Mouse (Mus musculus) bone marrow macrophage, adult 2 months (primary cell): ENCODE measurements around the gene Fam241a.

Experiments
- CTCF ChIP-seq: IDR thresholded peaks from 2 replicates; pipeline ENCODE4 v1.5.1; 2012; ENCODE audit warnings: low read depth, mild to moderate bottlenecking, low read length, moderate library complexity
- POLR2A ChIP-seq: IDR thresholded peaks from 2 replicates; pipeline ENCODE4 v1.6.1; 2012; ENCODE audit warnings: mild to moderate bottlenecking, low read depth, low read length, borderline replicate concordance

GRCm38 (mm10) chr3:127837972-127838644 is 58.0 kb downstream of the Fam241a start:
- no peak for TF ChIP-seq CTCF
- no peak for TF ChIP-seq POLR2A
